35 mouse cellular contexts compared by ENCODE assay signal in genomic region chr12:30334502-30334901, GRCm38 (mm10). TPM values are rescaled to one million over a fixed set of nuclear protein-coding genes. Genes with fewer than 3 reads are reported as not detected.
"Had no signal": no experiment of that assay in that cellular context is flagged by ENCODE, and none has a peak within 500 bp of the region (broad histone marks: within the 10 kb centered on the region; RNA-seq: fewer than 3 reads in every experiment).

No protein-coding gene starts in this region.

- DNase-seq: heart, postnatal 10 days; heart, postnatal 14 days; heart, postnatal 36 days; heart, postnatal 4 days; kidney, adult 11 months; kidney, adult 18-20 months; kidney, adult 2 months; kidney, adult 8-10 months; kidney, adult 9 months; kidney, postnatal 10 days; kidney, postnatal 14 days; kidney, postnatal 25 days; kidney, postnatal 36 days; kidney, postnatal 4 days; layer of hippocampus, adult 9-11 months; layer of hippocampus, postnatal 36 days had no signal

- H3K27me3 ChIP-seq: heart, embryonic 13.5 days; heart, embryonic 15.5 days; hindbrain, embryonic 12.5 days; hindbrain, embryonic 13.5 days; hindbrain, embryonic 15.5 days; intestine, embryonic 15.5 days; kidney, embryonic 15.5 days had no signal

- ATAC-seq: hindbrain, embryonic 16.5 days; hindbrain, postnatal 0 days; inflammation-experienced regulatory T-cells, adult 6 months; intestine, embryonic 15.5 days; intestine, embryonic 16.5 days; intestine, postnatal 0 days had no signal

- H3K36me3 ChIP-seq: heart, embryonic 10.5 days; heart, embryonic 12.5 days; heart, embryonic 13.5 days; heart, embryonic 15.5 days; hindbrain, embryonic 10.5 days; hindbrain, embryonic 12.5 days; hindbrain, embryonic 13.5 days; hindbrain, embryonic 15.5 days; intestine, embryonic 15.5 days; kidney, embryonic 15.5 days had no signal

- H3K9ac ChIP-seq: heart, embryonic 12.5 days; heart, embryonic 13.5 days; heart, embryonic 15.5 days; hindbrain, embryonic 12.5 days; hindbrain, embryonic 13.5 days; hindbrain, embryonic 14.5 days; hindbrain, embryonic 15.5 days; intestine, embryonic 15.5 days; kidney, embryonic 15.5 days had no signal

- H3K27ac ChIP-seq: heart, embryonic 10.5 days; heart, embryonic 13.5 days; heart, embryonic 15.5 days; hindbrain, embryonic 10.5 days; hindbrain, embryonic 12.5 days; hindbrain, embryonic 13.5 days; hindbrain, embryonic 14.5 days; hindbrain, embryonic 15.5 days; hindbrain, postnatal 0 days; intestine, embryonic 15.5 days; kidney, embryonic 15.5 days; kidney, postnatal 0 days; layer of hippocampus, adult 2 months had no signal

- H3K9me3 ChIP-seq: heart, embryonic 10.5 days; heart, embryonic 12.5 days; heart, embryonic 15.5 days; hindbrain, embryonic 10.5 days; hindbrain, embryonic 12.5 days; hindbrain, embryonic 13.5 days; hindbrain, embryonic 15.5 days; intestine, embryonic 15.5 days; kidney, embryonic 15.5 days had no signal

- H3K4me3 ChIP-seq: heart, embryonic 10.5 days; heart, embryonic 12.5 days; heart, embryonic 13.5 days; heart, embryonic 15.5 days; hindbrain, embryonic 10.5 days; hindbrain, embryonic 12.5 days; hindbrain, embryonic 13.5 days; hindbrain, embryonic 15.5 days; intestine, embryonic 15.5 days; kidney, embryonic 15.5 days; layer of hippocampus, adult 2 months had no signal

- H3K4me2 ChIP-seq: heart, embryonic 11.5 days; heart, embryonic 12.5 days; heart, embryonic 13.5 days; heart, embryonic 15.5 days; hindbrain, embryonic 12.5 days; hindbrain, embryonic 13.5 days; hindbrain, embryonic 14.5 days; hindbrain, embryonic 15.5 days; intestine, embryonic 15.5 days; kidney, embryonic 15.5 days had no signal

- H3K4me1 ChIP-seq: heart, embryonic 10.5 days; heart, embryonic 12.5 days; heart, embryonic 13.5 days; heart, embryonic 15.5 days; hindbrain, embryonic 10.5 days; hindbrain, embryonic 12.5 days; hindbrain, embryonic 13.5 days; hindbrain, embryonic 15.5 days; intestine, embryonic 15.5 days; kidney, embryonic 15.5 days had no signal

RNA-seq across cellular contexts. Expression of gene Sntg2, which starts 38.7 kb away (rescaled TPM):
- polyA plus RNA-seq: inflammation-experienced regulatory T-cells, adult 6 months had no signal
